Mouse (Mus musculus) embryonic facial prominence, embryonic 10.5 days (tissue): ENCODE measurements at regions not wholly inside any gene's neighbourhood (a gene's known extent, or its start where the extent isn't known, plus 50 kb on each side); places are given as distances from the start of the nearest gene placed in this dataset.

Experiments
- DNase-seq: peaks from one replicate; pipeline ENCODE4 v3.0.0-alpha.2; 2017; ENCODE audit warnings: low spot score
- H3K27ac ChIP-seq: fragments of 300-500 bp; sonication (generic); replicated peaks from 2 replicates; pipeline ENCODE4 v1.5.1; 2016; ENCODE audit warnings: mild to moderate bottlenecking
- H3K27me3 ChIP-seq: fragments of 300-500 bp; sonication (generic); replicated peaks from 2 replicates; pipeline ENCODE4 v1.6.1; 2016; ENCODE audit warnings: low read depth, mild to moderate bottlenecking; ENCODE audit not compliant: poor library complexity, severe bottlenecking
- H3K36me3 ChIP-seq: fragments of 300-500 bp; sonication (generic); replicated peaks from 2 replicates; pipeline ENCODE4 v1.6.1; 2016; ENCODE audit warnings: mild to moderate bottlenecking, moderate library complexity
- H3K4me1 ChIP-seq: fragments of 300-500 bp; sonication (generic); 2 replicates; pipeline ENCODE4 v1.6.1; 2016
- H3K4me3 ChIP-seq: fragments of 300-500 bp; sonication (generic); 2 replicates; pipeline ENCODE4 v1.5.1; 2016; ENCODE audit warnings: mild to moderate bottlenecking, moderate library complexity
- H3K9me3 ChIP-seq: fragments of 300-500 bp; sonication (generic); 2 replicates; pipeline ENCODE4 v1.6.1; 2016; ENCODE audit warnings: mild to moderate bottlenecking
- WGBS: fragments of 180-500 bp; shearing (Covaris S2); methylation state at CpG from one replicate; pipeline ENCODE4 v1.1.7; 2016; 5-methylcytosine and 5-hydroxymethylcytosine counted together

- Histone ChIP-seq H3K27me3 (no peaks in the 10 kb centered on the region), H3K9me3 (no peaks in the 10 kb centered on the region), H3K4me1 (no peaks in the 10 kb centered on the region), H3K36me3 (no peaks in the 10 kb centered on the region), H3K4me3 (no peak overlapping the region), H3K27ac (no peak overlapping the region)
- DNase-seq = no peak
- 89% methylated on average over 7 of the region's 7 CpGs for WGBS
Measured at GRCm38 (mm10) chr10:71657525-71657924, 310.0 kb downstream of the Ipmk start.

GRCm38 (mm10) chr10:71663545-71663944 lies 316.0 kb downstream of the Ipmk start:
- Histone ChIP-seq H3K9me3 (no peaks in the 10 kb centered on the region), H3K4me1 (no peaks in the 10 kb centered on the region), H3K36me3 (no peaks in the 10 kb centered on the region), H3K4me3 (no peak overlapping the region), H3K27me3 (no peaks in the 10 kb centered on the region), H3K27ac (no peak overlapping the region)
- WGBS = 80% methylated on average over 5 of the region's 5 CpGs
- no peak for DNase-seq

GRCm38 (mm10) chr10:71667160-71667571 lies 319.6 kb downstream of the Ipmk start:
- no peak for DNase-seq
- Histone ChIP-seq H3K9me3 (no peaks in the 10 kb centered on the region), H3K4me3 (no peak overlapping the region), H3K27ac (no peak overlapping the region), H3K27me3 (no peaks in the 10 kb centered on the region), H3K4me1 (no peaks in the 10 kb centered on the region), H3K36me3 (no peaks in the 10 kb centered on the region)
- 86% methylated on average over 7 of the region's 7 CpGs for WGBS

GRCm38 (mm10) chr10:71679240-71679639 lies 331.7 kb downstream of the Ipmk start:
- Histone ChIP-seq H3K36me3 (no peaks in the 10 kb centered on the region), H3K27me3 (no peaks in the 10 kb centered on the region), H3K27ac (no peak overlapping the region), H3K9me3 (no peaks in the 10 kb centered on the region), H3K4me3 (no peak overlapping the region), H3K4me1 (no peaks in the 10 kb centered on the region)
- WGBS = 76% methylated on average over 5 of the region's 5 CpGs
- DNase-seq = no peak

GRCm38 (mm10) chr10:71713456-71713855 lies 365.9 kb downstream of the Ipmk start:
- Histone ChIP-seq H3K4me3 (no peak overlapping the region), H3K27me3 (no peaks in the 10 kb centered on the region), H3K9me3 (no peaks in the 10 kb centered on the region), H3K36me3 (no peaks in the 10 kb centered on the region), H3K27ac (no peak overlapping the region), H3K4me1 (no peaks in the 10 kb centered on the region)
- no peak for DNase-seq
- WGBS = 92% methylated on average over 2 of the region's 2 CpGs

- H3K27me3 ChIP-seq = no peaks in the 10 kb centered on the region
- no peaks in the 10 kb centered on the region for H3K9me3 ChIP-seq
- no peak overlapping the region for H3K4me3 ChIP-seq
- no peaks in the 10 kb centered on the region for H3K4me1 ChIP-seq
- no peak for DNase-seq
- 63% methylated on average over 4 of the region's 4 CpGs for WGBS
- no peaks in the 10 kb centered on the region for H3K36me3 ChIP-seq
- H3K27ac ChIP-seq = no peak overlapping the region
Measured at GRCm38 (mm10) chr10:71727746-71728145, 380.2 kb downstream of the Ipmk start.

GRCm38 (mm10) chr10:71733821-71734220 lies 386.3 kb downstream of the Ipmk start:
- Histone ChIP-seq H3K4me1 (peaks cover 4% of the 10 kb centered on the region; the same call in 1 of the 2 replicates), H3K4me3 (no peak overlapping the region), H3K27me3 (peaks cover 8% of the 10 kb centered on the region), H3K36me3 (no peaks in the 10 kb centered on the region), H3K9me3 (no peaks in the 10 kb centered on the region), H3K27ac (no peak overlapping the region)
- WGBS = 80% methylated on average over 3 of the region's 3 CpGs
- no peak for DNase-seq

GRCm38 (mm10) chr10:71734481-71734880 lies 386.9 kb downstream of the Ipmk start:
- H3K27me3 ChIP-seq = peaks cover 8% of the 10 kb centered on the region
- H3K4me1 ChIP-seq = peaks cover 4% of the 10 kb centered on the region; the same call in 1 of the 2 replicates
- no peak overlapping the region for H3K4me3 ChIP-seq
- DNase-seq = no peak
- 79% methylated on average over 2 of the region's 2 CpGs for WGBS
- no peaks in the 10 kb centered on the region for H3K9me3 ChIP-seq
- H3K36me3 ChIP-seq = no peaks in the 10 kb centered on the region
- H3K27ac ChIP-seq = no peak overlapping the region

- no peak for DNase-seq
- no peak overlapping the region for H3K4me3 ChIP-seq
Measured at GRCm38 (mm10) chr10:71738280-71738679, 390.7 kb downstream of the Ipmk start.

GRCm38 (mm10) chr10:71748557-71749493 lies 401.3 kb downstream of the Ipmk start:
- no peaks in the 10 kb centered on the region for H3K27me3 ChIP-seq
- no peaks in the 10 kb centered on the region for H3K36me3 ChIP-seq
- no peak for DNase-seq
- no peak overlapping the region for H3K27ac ChIP-seq
- H3K9me3 ChIP-seq = no peaks in the 10 kb centered on the region
- WGBS = 78% methylated on average over 8 of the region's 8 CpGs
- 0 out of 2 replicates have a peak, but pooled peaks cover 3% of the 10 kb centered on the region for H3K4me1 ChIP-seq
- no peak overlapping the region for H3K4me3 ChIP-seq

More at GRCm38 (mm10) chr10:71738280-71738679, 390.7 kb downstream of the Ipmk start:
- Histone ChIP-seq H3K27me3 (peaks cover 8% of the 10 kb centered on the region), H3K9me3 (no peaks in the 10 kb centered on the region), H3K27ac (no peak overlapping the region), H3K36me3 (no peaks in the 10 kb centered on the region), H3K4me1 (peaks cover 4% of the 10 kb centered on the region; the same call in 1 of the 2 replicates)
- 13% methylated on average over 4 of the region's 4 CpGs for WGBS

- H3K4me1 ChIP-seq = 0 out of 2 replicates have a peak, but pooled peaks cover 3% of the 10 kb centered on the region
- DNase-seq = no peak
- WGBS = 76% methylated on average over 2 of the region's 2 CpGs
Measured at GRCm38 (mm10) chr10:71753255-71753654, 405.7 kb downstream of the Ipmk start.

GRCm38 (mm10) chr10:71754799-71755198 lies 407.2 kb downstream of the Ipmk start:
- Histone ChIP-seq H3K27ac (no peak overlapping the region), H3K36me3 (no peaks in the 10 kb centered on the region), H3K4me3 (no peak overlapping the region), H3K27me3 (no peaks in the 10 kb centered on the region), H3K9me3 (no peaks in the 10 kb centered on the region), H3K4me1 (no peaks in the 10 kb centered on the region)
- 70% methylated on average over 3 of the region's 3 CpGs for WGBS
- no peak for DNase-seq

More at GRCm38 (mm10) chr10:71753255-71753654, 405.7 kb downstream of the Ipmk start:
- H3K27ac ChIP-seq = no peak overlapping the region
- H3K9me3 ChIP-seq = no peaks in the 10 kb centered on the region
- no peaks in the 10 kb centered on the region for H3K27me3 ChIP-seq
- H3K4me3 ChIP-seq = no peak overlapping the region
- no peaks in the 10 kb centered on the region for H3K36me3 ChIP-seq

- WGBS = 89% methylated on average over 7 of the region's 7 CpGs
- Histone ChIP-seq H3K4me3 (no peak overlapping the region), H3K27ac (no peak overlapping the region), H3K4me1 (no peaks in the 10 kb centered on the region), H3K36me3 (no peaks in the 10 kb centered on the region), H3K9me3 (no peaks in the 10 kb centered on the region), H3K27me3 (no peaks in the 10 kb centered on the region)
- no peak for DNase-seq
Measured at GRCm38 (mm10) chr10:71778903-71779302, 431.3 kb downstream of the Ipmk start.
